Mouse (Mus musculus): ENCODE data around the gene H2al1c.

- no peak for TF ChIP-seq CTCF (IDR thresholded peaks at IDR 0.05; ENCODE audit: low read depth, low read length)
- no peak for TF ChIP-seq POLR2A (IDR thresholded peaks at IDR 0.05; ENCODE audit: borderline replicate concordance, low read depth, low read length)
These were observed 40.5 kb upstream of the H2al1c start for GRCm38 (mm10) chrX:11264918-11265317.

All from bone marrow macrophage, adult 2 months (primary cell).